Mouse (Mus musculus): ENCODE data around the gene Prss57. TPM values are rescaled to one million over a fixed set of nuclear protein-coding genes. Genes with fewer than 3 reads are reported as not detected.

Gene Prss57
- total RNA-seq, 2 experiments from 2014 or later = 0.11 to 0.71 TPM

Other genes with a start within 250 kb of the Prss57 start
- gene Mier2, start 235.8 kb downstream of the Prss57 start, total RNA-seq (2021) = 10 to 100 TPM; 46.8 to 48.2 TPM
- gene Theg, start 203.6 kb downstream of the Prss57 start, total RNA-seq (2021) = not detected
- gene C2cd4c, start 176.9 kb downstream of the Prss57 start, total RNA-seq (2021) = 1 to 10 TPM in 1 of 2 experiments, under 1 TPM in 1; 0.56 to 1.5 TPM
- gene Shc2, start 153.0 kb downstream of the Prss57 start, total RNA-seq (2021) = 10 to 100 TPM in 1 of 2 experiments, 1 to 10 TPM in 1; 8.9 to 13.3 TPM
- not detected for gene Odf3l2, start 145.2 kb downstream of the Prss57 start, total RNA-seq (2021)
- gene Madcam1, start 126.4 kb downstream of the Prss57 start, total RNA-seq (2021) = under 1 TPM; 0.28 to 0.64 TPM
- gene Tpgs1, start 121.6 kb downstream of the Prss57 start, total RNA-seq (2021) = 10 to 100 TPM; 32.4 to 33.9 TPM
- 10 to 100 TPM; 72.6 to 78.1 TPM for gene Cdc34, start 108.8 kb downstream of the Prss57 start, total RNA-seq (2021)
- 1 to 10 TPM; 1.8 to 2.4 TPM for gene Gzmm, start 101.9 kb downstream of the Prss57 start, total RNA-seq (2021)
- gene Bsg, start 86.5 kb downstream of the Prss57 start, total RNA-seq (2021) = 100 to 1,000 TPM; 504 to 513 TPM
- 1 to 10 TPM; 8.9 to 9.3 TPM for gene Hcn2, start 74.3 kb downstream of the Prss57 start, total RNA-seq (2021)
- 10 to 100 TPM; 61.2 to 68.6 TPM for gene Polrmt, start 44.4 kb downstream of the Prss57 start, total RNA-seq (2021)
- not detected for gene Fgf22, start 35.9 kb downstream of the Prss57 start, total RNA-seq (2021)
- gene Rnf126, start 24.0 kb downstream of the Prss57 start, total RNA-seq (2021) = 10 to 100 TPM; 60.7 to 61.7 TPM
- 1 to 10 TPM; 6.7 to 7.1 TPM for gene Fstl3, start 13.7 kb downstream of the Prss57 start, total RNA-seq (2021)
- 100 to 1,000 TPM in 1 of 2 experiments, 10 to 100 TPM in 1; 91.8 to 119 TPM for gene Palm, start 2.6 kb upstream of the Prss57 start, total RNA-seq (2021)
- 1 to 10 TPM in 1 of 2 experiments, under 1 TPM in 1; 0.20 to 4.2 TPM for gene Misp, start 30.0 kb upstream of the Prss57 start, total RNA-seq (2021)
- gene Ptbp1, start 63.5 kb upstream of the Prss57 start, total RNA-seq (2021) = 100 to 1,000 TPM; 344 to 389 TPM
- 1 to 10 TPM; 2.2 to 7.0 TPM for gene Prtn3, start 83.5 kb upstream of the Prss57 start, total RNA-seq (2021)
- 10 to 100 TPM in 1 of 2 experiments, 1 to 10 TPM in 1; 8.6 to 14.8 TPM for gene Plppr3, start 83.7 kb upstream of the Prss57 start, total RNA-seq (2021)
- 1 to 10 TPM in 1 of 2 experiments, under 1 TPM in 1; 0.92 to 5.7 TPM for gene Elane, start 95.3 kb upstream of the Prss57 start, total RNA-seq (2021)
- gene Cfd, start 99.9 kb upstream of the Prss57 start, total RNA-seq (2021) = 10 to 100 TPM; 13.7 to 25.6 TPM
- 10 to 100 TPM; 64.1 to 64.7 TPM for gene Med16, start 118.0 kb upstream of the Prss57 start, total RNA-seq (2021)
- not detected for gene Gm26602, start 119.9 kb upstream of the Prss57 start, total RNA-seq (2021)
- gene Kiss1r, start 126.0 kb upstream of the Prss57 start, total RNA-seq (2021) = 1 to 10 TPM in 1 of 2 experiments, under 1 TPM in 1; 0.87 to 1.6 TPM
- 100 to 1,000 TPM; 119 to 133 TPM for gene R3hdm4, start 130.2 kb upstream of the Prss57 start, total RNA-seq (2021)
- 10 to 100 TPM; 12.6 to 15.9 TPM for gene Arid3a, start 136.1 kb upstream of the Prss57 start, total RNA-seq (2021)
- 10 to 100 TPM; 42.6 to 45.3 TPM for gene Wdr18, start 169.2 kb upstream of the Prss57 start, total RNA-seq (2021)
- under 1 TPM; 0.25 to 0.39 TPM for gene Grin3b, start 179.8 kb upstream of the Prss57 start, total RNA-seq (2021)
- 100 to 1,000 TPM; 146 to 147 TPM for gene Tmem259, start 193.4 kb upstream of the Prss57 start, total RNA-seq (2021)
- 10 to 100 TPM; 40.9 to 48.7 TPM for gene Cnn2, start 197.6 kb upstream of the Prss57 start, total RNA-seq (2021)
- 10 to 100 TPM; 21.9 to 23.0 TPM for gene Abca7, start 205.5 kb upstream of the Prss57 start, total RNA-seq (2021)
- 1 to 10 TPM; 7.1 to 8.5 TPM for gene Arhgap45, start 225.7 kb upstream of the Prss57 start, total RNA-seq (2021)
- 100 to 1,000 TPM; 103 to 112 TPM for gene Polr2e, start 248.8 kb upstream of the Prss57 start, total RNA-seq (2021)